9 mouse cellular contexts compared by ENCODE assay signal in genomic region chr11:61388012-61388411, GRCm38 (mm10). TPM values are rescaled to one million over a fixed set of nuclear protein-coding genes. Genes with fewer than 3 reads are reported as not detected.
A peak's percentile ranks its signal among the peaks of the same experiment; 100 is the strongest.
DNase-seq lines count a peak whose midpoint lies in the region; TF ChIP-seq lines count a peak whose summit lies in the region.
"Had no signal": no experiment of that assay in that cellular context is flagged by ENCODE, and none has a peak within 500 bp of the region (broad histone marks: within the 10 kb centered on the region; RNA-seq: fewer than 3 reads in every experiment).

No protein-coding gene starts in this region.

- no peaks in the 10 kb centered on the region for H3K4me1 ChIP-seq in cerebellum, adult 2 months (ENCODE audit: control insufficient read depth, insufficient read depth, low read length)
- peaks cover 5% of the 10 kb centered on the region; the same call in 1 of the 2 replicates for H3K4me1 ChIP-seq in E14TG2a.4 (replicated peaks; ENCODE audit: low read depth, low read length)
- no peaks in the 10 kb centered on the region for H3K4me1 ChIP-seq in embryonic facial prominence, embryonic 10.5 days

- H3K4me3 ChIP-seq in cerebellum, adult 2 months (replicated peaks; ENCODE audit: insufficient read depth, low read depth, low read length): no peak overlapping the region
- H3K4me3 ChIP-seq in E14TG2a.4 (replicated peaks; ENCODE audit: low read length): no peak overlapping the region
- H3K4me3 ChIP-seq in embryonic facial prominence, embryonic 10.5 days: no peak overlapping the region
- H3K4me3 ChIP-seq: megakaryocyte, embryonic 14.5 days had no signal

- H3K36me3 ChIP-seq in E14TG2a.4 (ENCODE audit: insufficient read depth, low read length): no peaks in the 10 kb centered on the region
- H3K36me3 ChIP-seq in embryonic facial prominence, embryonic 10.5 days (replicated peaks): no peaks in the 10 kb centered on the region

- TF ChIP-seq CTCF in cerebellum, adult 2 months (IDR thresholded peaks at IDR 0.05; ENCODE audit: borderline replicate concordance, insufficient read depth, low read depth, low read length): peak; percentile 28; the same call in 1 of the 2 replicates
- TF ChIP-seq CTCF in E14TG2a.4 (conservative IDR thresholded peaks at IDR 0.05; ENCODE audit: low read length): peak; percentile 52

- H3K9me3 ChIP-seq in E14TG2a.4 (ENCODE audit: low read length): peaks cover 31% of the 10 kb centered on the region
- peaks cover 5% of the 10 kb centered on the region; the same call in 1 of the 2 replicates for H3K9me3 ChIP-seq in embryonic facial prominence, embryonic 10.5 days

- H3K27ac ChIP-seq in cerebellum, adult 2 months (ENCODE audit: insufficient read depth, low read length): no peak overlapping the region
- no peak overlapping the region for H3K27ac ChIP-seq in embryonic facial prominence, embryonic 10.5 days (replicated peaks)

- no peaks in the 10 kb centered on the region for H3K27me3 ChIP-seq in cerebellum, adult 2 months (ENCODE audit: control insufficient read depth, insufficient read depth, low read length)
- H3K27me3 ChIP-seq in E14TG2a.4 (ENCODE audit: insufficient read depth, low read length): no peaks in the 10 kb centered on the region
- H3K27me3 ChIP-seq in embryonic facial prominence, embryonic 10.5 days (replicated peaks; ENCODE audit: low read depth, poor library complexity, severe bottlenecking): no peaks in the 10 kb centered on the region

- WGBS in cerebellum, adult 2 months: 58% methylated on average over 6 of the region's 6 CpGs
- 62% methylated on average over 6 of the region's 6 CpGs for WGBS in embryonic facial prominence, embryonic 10.5 days

- DNase-seq in cerebellum, adult 2 months: no peak
- DNase-seq in cerebellum, postnatal 4 days (ENCODE audit: low spot score in 2 of 2): no peak
- DNase-seq in layer of hippocampus, adult 11-12 months (ENCODE audit: low spot score): peak; percentile 34
- DNase-seq in layer of hippocampus, adult 8-10 months (ENCODE audit: low spot score in 2 of 2): no peak
- DNase-seq in embryonic facial prominence, embryonic 10.5 days (ENCODE audit: low spot score): peak; percentile 51
- DNase-seq in retina, postnatal 1 day: peak; percentile 73
- no peak for DNase-seq in urinary bladder, postnatal 4 days (ENCODE audit: low spot score in 2 of 2)

- no peak for TF ChIP-seq POLR2A in cerebellum, adult 2 months (IDR thresholded peaks at IDR 0.05; ENCODE audit: borderline replicate concordance, insufficient read depth, low read length)

RNA-seq across cellular contexts. Expression of gene Slc47a1, which starts 9.9 kb away (rescaled TPM):
- polyA plus RNA-seq in cerebellum, adult 2 months (2012; rRNA removed): 1.00 and 2.7 TPM in 2 replicates
- 1 to 10 TPM; 1.3 to 2.1 (median 1.5) TPM for total RNA-seq in layer of hippocampus, adult 8-10 months (2022)
- polyA plus RNA-seq in embryonic facial prominence, embryonic 10.5 days (2016; fragmentation: Nextera tagmentation; extraction: Ambion mirVana): 0.05 and 0.08 TPM in 2 replicates

RNA-seq across cellular contexts. Expression of gene Slc47a2, which starts 45.4 kb away (rescaled TPM):
- polyA plus RNA-seq in cerebellum, adult 2 months (2012; rRNA removed): 0.07 and 0.11 TPM in 2 replicates
- under 1 TPM in 3 of 4 experiments, not detected in 1; 0.31 to 0.39 (median 0.32) TPM for total RNA-seq in layer of hippocampus, adult 8-10 months (2022)
- not detected in 2 replicates for polyA plus RNA-seq in embryonic facial prominence, embryonic 10.5 days (2016; fragmentation: Nextera tagmentation; extraction: Ambion mirVana)

Comparison
In these comparisons a context has a peak if more than half of its experiments do, and no peak if none do; other contexts are left out.
1. DNase-seq: peak in layer of hippocampus, adult 11-12 months (single experiment), embryonic facial prominence, embryonic 10.5 days (single experiment) and retina, postnatal 1 day (single experiment); none in cerebellum, adult 2 months (0 of 2), cerebellum, postnatal 4 days (0 of 2), layer of hippocampus, adult 8-10 months (0 of 2) and urinary bladder, postnatal 4 days (0 of 2).